ENCODE assay signal across 8 mouse cellular contexts in the genomic region with DNA sequence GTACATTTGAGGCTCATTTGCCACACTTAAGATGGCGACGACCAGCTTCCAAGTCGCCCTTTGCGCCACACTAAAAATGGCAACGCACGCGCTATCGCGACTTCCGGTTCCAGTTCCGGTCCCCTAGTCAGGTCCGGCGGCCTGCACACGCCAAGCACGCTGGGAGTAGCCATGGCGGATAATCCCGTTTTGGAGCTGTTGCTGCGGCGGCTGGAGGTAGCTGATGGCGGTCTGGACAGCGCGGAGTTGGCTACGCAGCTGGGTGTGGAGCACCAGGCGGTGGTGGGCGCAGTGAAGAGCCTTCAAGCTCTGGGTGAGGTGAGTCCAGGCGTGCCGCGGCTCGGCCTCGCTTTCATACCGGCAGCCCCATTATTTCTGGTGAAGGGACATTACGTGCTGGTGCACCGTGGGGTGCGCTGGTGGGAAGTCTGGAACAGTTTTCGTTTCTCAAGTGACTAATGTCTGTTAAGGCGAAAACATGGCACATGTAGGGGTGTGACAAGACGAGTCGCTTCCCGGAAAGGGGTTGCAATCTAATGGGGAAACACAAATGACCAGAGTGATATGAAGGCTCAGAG. TPM values are rescaled to one million over a fixed set of nuclear protein-coding genes. Genes with fewer than 3 reads are reported as not detected.
A peak's percentile ranks its signal among the peaks of the same experiment; 100 is the strongest.
DNase-seq lines count a peak whose midpoint lies in the region; ATAC-seq lines count a peak whose summit lies in the region.

TSS of gene Farsa (plus strand) at position 126 of the 578 bp plus-strand sequence.

- ATAC-seq in hindbrain, embryonic 16.5 days, result peak; percentile 95

- no peaks in the 10 kb centered on the region for H3K9me3 ChIP-seq in hindbrain, embryonic 16.5 days (ENCODE audit: control insufficient read depth, low read length)

- peak within 1 kb of the TSS; percentile 94 for H3K4me3 ChIP-seq in hindbrain, embryonic 16.5 days (ENCODE audit: low read length)
- H3K4me3 ChIP-seq in macrophage (ENCODE audit: inconsistent target), result peak within 1 kb of the TSS; percentile 76

- peak; percentile 87 for DNase-seq in WW6 (ENCODE audit: low read depth, low spot score)
- DNase-seq in cerebellum, postnatal 4 days (ENCODE audit: low spot score in 2 of 2), result peak; percentile 79 to 89
- peak; percentile 95 for DNase-seq in gastrocnemius, adult 18-20 months (ENCODE audit: low spot score)
- peak; percentile 93 to 94 for DNase-seq in left cerebral cortex, adult 18-20 months (ENCODE audit: low spot score in 2 of 2)
- DNase-seq in right cerebral cortex, adult 18-20 months, result peak; percentile 95
- DNase-seq in urinary bladder, postnatal 10 days (ENCODE audit: low spot score), result peak; percentile 71

- peaks cover 44% of the 10 kb centered on the region for H3K79me2 ChIP-seq in macrophage (ENCODE audit: inconsistent target)

- peak within 1 kb of the TSS; percentile 85 for H3K27ac ChIP-seq in hindbrain, embryonic 16.5 days (ENCODE audit: low read depth, low read length)
- H3K27ac ChIP-seq in macrophage, result peak within 1 kb of the TSS; percentile 70

- H3K4me1 ChIP-seq in hindbrain, embryonic 16.5 days (ENCODE audit: control insufficient read depth, insufficient read depth, low read depth, low read length), result peaks cover 12% of the 10 kb centered on the region

- no peaks in the 10 kb centered on the region for H3K27me3 ChIP-seq in hindbrain, embryonic 16.5 days (replicated peaks; ENCODE audit: control insufficient read depth, insufficient read depth, low read length)

- H3K36me3 ChIP-seq in hindbrain, embryonic 16.5 days (ENCODE audit: control insufficient read depth, insufficient read depth, low read length), result peaks cover 8% of the 10 kb centered on the region
- H3K36me3 ChIP-seq in macrophage (ENCODE audit: inconsistent target), result peaks cover 14% of the 10 kb centered on the region

- peak within 1 kb of the TSS; percentile 96 for H3K4me2 ChIP-seq in hindbrain, embryonic 16.5 days (ENCODE audit: low read length)

- under 1% methylated on average over 39 of the region's 39 CpGs for WGBS in hindbrain, embryonic 16.5 days
- WGBS in macrophage (ENCODE audit: missing documents), result 0% methylated on average over 39 of the region's 39 CpGs

- H3K9ac ChIP-seq in hindbrain, embryonic 16.5 days (ENCODE audit: low read depth, low read length), result peak within 1 kb of the TSS; percentile 91

RNA-seq across cellular contexts. Expression of gene Farsa, which starts in this region (rescaled TPM):
- total RNA-seq in gastrocnemius, adult 18-20 months (2021), result 10 to 100 TPM; 22.8 to 25.2 TPM
- polyA plus RNA-seq in hindbrain, embryonic 16.5 days (2015; fragmentation: Nextera tagmentation; extraction: Ambion mirVana), result 112 and 114 TPM in 2 replicates
- total RNA-seq in left cerebral cortex, adult 18-20 months (2021), result 10 to 100 TPM; 45.8 to 48.2 TPM
- 100 to 1,000 TPM in 1 of 26 experiments, 10 to 100 TPM in 25; 19.4 to 110 (median 62.2) TPM for total RNA-seq in macrophage (2018; cell fraction: chromatin; rRNA removed)
- 10 to 100 TPM; 20.0 to 36.0 (median 29.3) TPM for total RNA-seq in macrophage (2018; cell fraction: cytosol; rRNA removed)
- 10 to 100 TPM; 18.5 to 84.5 (median 35.1) TPM for total RNA-seq in macrophage (2018; cell fraction: nucleus; rRNA removed)
- 24.5 to 43.1 TPM (median 29.5 TPM) in 3 replicates for polyA plus RNA-seq in macrophage (2018)

Comparison
In these comparisons a context has a peak if more than half of its experiments do, and no peak if none do; other contexts are left out.
1. Peak in every context shown above with its lines: DNase-seq, ATAC-seq, H3K4me3 ChIP-seq and H3K27ac ChIP-seq.